Mouse (Mus musculus): Measurements from ENCODE around the gene Ect2l. TPM values are rescaled to one million over a fixed set of nuclear protein-coding genes. Genes with fewer than 3 reads are reported as not detected.

The Ect2l gene
- polyA plus RNA-seq, 1 experiment from 2014 or later, result 0.22 TPM

DNA sequence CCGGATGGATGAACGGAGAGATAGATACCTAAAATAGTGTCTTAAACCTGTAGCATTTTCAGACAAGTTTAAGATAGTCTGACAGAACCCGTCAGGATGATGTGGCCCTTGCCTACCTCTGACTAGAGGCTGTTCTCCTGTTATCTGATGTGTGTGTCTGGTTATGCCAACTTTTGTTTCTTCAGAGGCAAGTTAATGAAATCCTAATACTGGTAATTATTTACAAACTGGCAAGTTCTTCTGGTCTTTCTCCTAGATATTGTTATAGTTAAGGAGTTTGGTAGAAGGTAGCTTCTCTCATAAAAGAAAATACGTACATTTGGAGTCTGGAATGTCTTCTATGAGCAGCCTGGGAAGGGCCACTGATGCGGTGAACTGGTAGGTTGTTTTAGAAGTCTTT is 80.4 kb downstream of the Ect2l start:
- Histone ChIP-seq H3K4me2 (no peak overlapping the region), H3K9ac (ENCODE audit: low read length) (no peak overlapping the region), H3K4me3 (ENCODE audit: low read depth, low read length) (no peak overlapping the region), H3K27me3 (ENCODE audit: control insufficient read depth, insufficient read depth, low read length) (no peaks in the 10 kb centered on the region), H3K36me3 (ENCODE audit: control insufficient read depth, insufficient read depth, low read length) (no peaks in the 10 kb centered on the region), H3K9me3 (ENCODE audit: control insufficient read depth, low read length) (no peaks in the 10 kb centered on the region), H3K27ac (ENCODE audit: low read depth, low read length) (no peak overlapping the region), H3K4me1 (ENCODE audit: control insufficient read depth, insufficient read depth, low read length) (no peaks in the 10 kb centered on the region)
- no peak for DNase-seq (ENCODE audit: low spot score, missing footprints)
- WGBS, result 91% methylated on average over 5 of the region's 5 CpGs
- ATAC-seq (ENCODE audit: low FRiP score), result no peak

DNA sequence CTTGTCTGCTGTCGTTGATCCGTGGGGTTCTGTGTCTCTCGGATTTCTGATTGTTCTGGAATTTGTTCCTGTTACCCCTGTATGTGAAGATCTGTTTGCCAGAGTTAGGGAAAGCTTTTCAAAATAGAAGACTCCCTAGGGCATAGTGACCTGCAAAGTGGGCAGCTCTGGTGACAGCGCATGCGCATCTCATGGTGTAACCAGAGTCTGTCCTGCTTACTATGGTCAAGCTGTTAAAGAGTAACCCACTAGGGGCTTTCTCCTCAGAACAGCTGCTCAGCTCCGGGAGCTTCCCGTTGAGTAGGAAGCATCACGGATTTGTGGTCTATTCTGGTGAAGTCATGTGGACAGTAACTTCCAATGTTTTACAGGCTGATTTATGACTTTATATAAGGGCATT is 92.4 kb downstream of the Ect2l start:
- H3K27ac ChIP-seq (ENCODE audit: low read depth, low read length), result no peak overlapping the region
- ATAC-seq (ENCODE audit: low FRiP score) (no peak), DNase-seq (ENCODE audit: low spot score, missing footprints) (no peak)
- H3K4me2 ChIP-seq, result no peak overlapping the region
- H3K27me3 ChIP-seq (ENCODE audit: control insufficient read depth, insufficient read depth, low read length), result no peaks in the 10 kb centered on the region
- 90% methylated on average over 8 of the region's 8 CpGs for WGBS
- H3K36me3 ChIP-seq (ENCODE audit: control insufficient read depth, insufficient read depth, low read length), result peaks cover 18% of the 10 kb centered on the region
- H3K9me3 ChIP-seq (ENCODE audit: control insufficient read depth, low read length), result no peaks in the 10 kb centered on the region
- H3K4me1 ChIP-seq (ENCODE audit: control insufficient read depth, insufficient read depth, low read length), result no peaks in the 10 kb centered on the region
- H3K9ac ChIP-seq (ENCODE audit: low read length), result no peak overlapping the region
- no peak overlapping the region for H3K4me3 ChIP-seq (ENCODE audit: low read depth, low read length)

DNA sequence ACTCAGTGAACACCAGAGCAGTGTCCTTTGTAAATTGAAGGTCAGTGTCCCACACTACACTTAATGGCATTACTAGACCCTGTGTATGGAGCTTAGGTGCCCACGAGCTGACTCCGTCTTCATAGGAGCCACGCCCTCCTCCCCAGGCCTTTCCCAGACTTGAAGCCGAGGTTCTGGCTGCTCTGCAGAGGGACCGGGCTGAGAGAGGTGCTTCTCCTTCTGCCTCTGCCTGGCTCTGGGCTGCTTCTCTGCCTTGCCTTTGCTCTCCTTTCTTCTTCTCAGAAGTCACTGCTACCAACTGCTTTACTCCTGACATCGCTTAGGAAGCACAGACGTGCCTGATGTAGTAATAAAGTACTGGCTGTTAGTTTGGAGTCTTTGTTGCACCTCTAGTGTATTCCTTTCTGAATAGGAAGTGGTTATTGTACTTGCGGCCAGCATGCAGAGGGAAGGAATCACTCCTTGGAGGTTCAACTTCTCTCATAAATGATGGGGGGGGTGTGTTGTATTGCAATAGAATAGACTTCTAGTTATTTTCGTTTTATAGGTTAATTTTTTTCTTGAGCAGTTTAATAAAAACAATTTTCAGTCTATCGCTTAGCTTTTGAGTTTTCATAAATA is 97.1 kb downstream of the Ect2l start:
- Histone ChIP-seq H3K9ac (ENCODE audit: low read length) (no peak overlapping the region), H3K27me3 (ENCODE audit: control insufficient read depth, insufficient read depth, low read length) (no peaks in the 10 kb centered on the region), H3K9me3 (ENCODE audit: control insufficient read depth, low read length) (no peaks in the 10 kb centered on the region), H3K4me3 (ENCODE audit: low read depth, low read length) (no peak overlapping the region), H3K36me3 (ENCODE audit: control insufficient read depth, insufficient read depth, low read length) (no peaks in the 10 kb centered on the region), H3K27ac (ENCODE audit: low read depth, low read length) (no peak overlapping the region), H3K4me1 (ENCODE audit: control insufficient read depth, insufficient read depth, low read length) (no peaks in the 10 kb centered on the region), H3K4me2 (no peak overlapping the region)
- 86% methylated on average over 10 of the region's 10 CpGs for WGBS
- no peak for ATAC-seq (ENCODE audit: low FRiP score)
- DNase-seq (ENCODE audit: low spot score, missing footprints), result no peak

DNA sequence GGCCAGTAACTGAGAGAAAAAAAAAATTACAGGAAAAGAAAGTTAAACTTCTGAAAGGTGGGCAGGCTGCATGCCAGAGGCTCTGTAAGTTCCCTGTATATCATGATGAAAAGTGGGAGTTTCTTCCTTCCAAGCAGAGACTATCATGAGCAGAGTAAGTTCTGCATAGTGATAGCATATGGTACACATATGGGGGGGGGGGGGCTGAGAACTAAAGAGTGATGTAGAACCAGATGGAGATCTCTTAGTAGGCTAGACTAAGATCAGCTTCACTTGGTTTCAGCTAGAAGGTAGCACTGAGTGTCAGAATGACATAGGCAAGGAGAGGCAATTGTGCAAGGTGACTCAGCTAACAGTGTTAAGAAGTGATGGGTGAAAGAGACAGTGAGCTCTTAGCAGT is 99.8 kb downstream of the Ect2l start:
- no peak for DNase-seq (ENCODE audit: low spot score, missing footprints)
- no peak for ATAC-seq (ENCODE audit: low FRiP score)
- H3K9ac ChIP-seq (ENCODE audit: low read length), result no peak overlapping the region
- H3K4me2 ChIP-seq, result no peak overlapping the region
- H3K27ac ChIP-seq (ENCODE audit: low read depth, low read length), result no peak overlapping the region
- H3K9me3 ChIP-seq (ENCODE audit: control insufficient read depth, low read length), result no peaks in the 10 kb centered on the region
- H3K4me1 ChIP-seq (ENCODE audit: control insufficient read depth, insufficient read depth, low read length), result no peaks in the 10 kb centered on the region
- H3K36me3 ChIP-seq (ENCODE audit: control insufficient read depth, insufficient read depth, low read length), result no peaks in the 10 kb centered on the region
- no peaks in the 10 kb centered on the region for H3K27me3 ChIP-seq (ENCODE audit: control insufficient read depth, insufficient read depth, low read length)
- H3K4me3 ChIP-seq (ENCODE audit: low read depth, low read length), result no peak overlapping the region

DNA sequence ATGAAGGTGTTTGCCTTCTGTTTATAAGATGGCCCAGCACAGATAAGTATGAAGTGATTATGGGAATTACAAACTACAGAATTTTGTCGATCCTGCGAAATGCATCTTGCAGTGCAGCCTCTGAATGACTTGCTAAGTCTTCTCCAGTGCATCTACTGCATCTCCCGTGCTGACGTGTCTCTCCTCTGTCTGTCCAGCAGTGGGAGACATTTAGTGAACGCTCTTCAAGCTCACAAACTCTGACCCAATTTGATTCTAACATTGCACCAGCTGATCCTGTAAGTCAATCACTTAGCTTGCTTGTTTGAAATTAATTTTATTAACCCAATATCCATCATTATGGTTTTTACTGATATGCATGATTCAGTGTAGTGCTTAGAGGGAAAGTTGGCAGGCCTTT is 103.2 kb downstream of the Ect2l start:
- H3K4me1 ChIP-seq (ENCODE audit: control insufficient read depth, insufficient read depth, low read length), result no peaks in the 10 kb centered on the region
- no peak overlapping the region for H3K27ac ChIP-seq (ENCODE audit: low read depth, low read length)
- ATAC-seq (ENCODE audit: low FRiP score) (no peak), DNase-seq (ENCODE audit: low spot score, missing footprints) (no peak)
- H3K36me3 ChIP-seq (ENCODE audit: control insufficient read depth, insufficient read depth, low read length), result no peaks in the 10 kb centered on the region
- no peak overlapping the region for H3K4me2 ChIP-seq
- H3K4me3 ChIP-seq (ENCODE audit: low read depth, low read length), result no peak overlapping the region
- no peaks in the 10 kb centered on the region for H3K9me3 ChIP-seq (ENCODE audit: control insufficient read depth, low read length)
- 79% methylated on average over 5 of the region's 5 CpGs for WGBS
- H3K27me3 ChIP-seq (ENCODE audit: control insufficient read depth, insufficient read depth, low read length), result no peaks in the 10 kb centered on the region
- H3K9ac ChIP-seq (ENCODE audit: low read length), result no peak overlapping the region

DNA sequence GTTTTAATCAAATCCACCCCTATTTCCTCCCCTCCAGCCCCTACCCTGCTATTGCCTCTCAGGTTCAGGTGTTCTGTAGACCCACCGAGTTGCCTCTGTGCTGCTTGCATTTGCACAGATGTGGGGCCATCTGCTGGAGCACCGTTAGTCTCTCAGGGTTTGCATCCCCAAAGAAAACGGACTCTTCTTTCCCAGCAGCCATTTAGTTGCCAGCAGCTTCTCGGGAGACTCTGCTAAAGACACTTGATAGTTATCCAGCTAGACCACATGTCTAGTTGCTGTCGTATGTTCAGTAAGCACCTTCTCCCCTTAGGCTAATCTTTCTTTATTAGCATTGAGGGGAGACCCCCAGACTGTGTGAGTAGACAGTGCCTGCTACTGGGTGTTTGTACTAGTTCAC is 108.5 kb downstream of the Ect2l start:
- H3K4me1 ChIP-seq (ENCODE audit: control insufficient read depth, insufficient read depth, low read length), result no peaks in the 10 kb centered on the region
- no peaks in the 10 kb centered on the region for H3K36me3 ChIP-seq (ENCODE audit: control insufficient read depth, insufficient read depth, low read length)
- 73% methylated on average over 5 of the region's 5 CpGs for WGBS
- no peaks in the 10 kb centered on the region for H3K27me3 ChIP-seq (ENCODE audit: control insufficient read depth, insufficient read depth, low read length)
- no peak overlapping the region for H3K27ac ChIP-seq (ENCODE audit: low read depth, low read length)
- H3K9me3 ChIP-seq (ENCODE audit: control insufficient read depth, low read length), result no peaks in the 10 kb centered on the region
- ATAC-seq (ENCODE audit: low FRiP score) (no peak), DNase-seq (ENCODE audit: low spot score, missing footprints) (no peak)
- no peak overlapping the region for H3K9ac ChIP-seq (ENCODE audit: low read length)
- no peak overlapping the region for H3K4me3 ChIP-seq (ENCODE audit: low read depth, low read length)
- no peak overlapping the region for H3K4me2 ChIP-seq

DNA sequence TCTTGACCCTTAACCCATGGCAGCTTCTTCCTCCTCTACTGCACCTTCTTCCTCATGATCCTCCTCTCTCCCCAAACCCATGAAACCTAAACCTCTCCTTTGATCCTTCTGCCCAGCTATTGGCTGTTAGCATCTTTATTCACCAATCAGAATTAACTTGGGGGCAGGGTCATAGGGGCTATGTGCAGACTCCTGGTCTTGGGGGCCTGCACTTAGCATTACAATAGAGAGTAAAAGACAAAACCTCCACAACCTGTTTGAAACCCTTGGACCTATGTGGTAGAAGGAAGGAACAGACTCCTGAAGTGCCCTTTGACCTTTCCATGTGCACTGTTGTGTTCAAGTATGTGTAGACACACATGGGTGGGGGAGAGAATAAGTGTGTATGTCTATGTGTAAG is 120.0 kb downstream of the Ect2l start:
- no peak for ATAC-seq (ENCODE audit: low FRiP score)
- no peaks in the 10 kb centered on the region; the same call in 1 of the 2 replicates for H3K36me3 ChIP-seq (ENCODE audit: control insufficient read depth, insufficient read depth, low read length)
- no peaks in the 10 kb centered on the region; the same call in 1 of the 2 replicates for H3K9me3 ChIP-seq (ENCODE audit: control insufficient read depth, low read length)
- H3K4me2 ChIP-seq, result no peak overlapping the region
- no peak overlapping the region for H3K9ac ChIP-seq (ENCODE audit: low read length)
- H3K27me3 ChIP-seq (ENCODE audit: control insufficient read depth, insufficient read depth, low read length), result no peaks in the 10 kb centered on the region
- H3K4me1 ChIP-seq (ENCODE audit: control insufficient read depth, insufficient read depth, low read length), result no peaks in the 10 kb centered on the region
- H3K4me3 ChIP-seq (ENCODE audit: low read depth, low read length), result no peak overlapping the region
- no peak for DNase-seq (ENCODE audit: low spot score, missing footprints)
- no peak overlapping the region for H3K27ac ChIP-seq (ENCODE audit: low read depth, low read length)

DNA sequence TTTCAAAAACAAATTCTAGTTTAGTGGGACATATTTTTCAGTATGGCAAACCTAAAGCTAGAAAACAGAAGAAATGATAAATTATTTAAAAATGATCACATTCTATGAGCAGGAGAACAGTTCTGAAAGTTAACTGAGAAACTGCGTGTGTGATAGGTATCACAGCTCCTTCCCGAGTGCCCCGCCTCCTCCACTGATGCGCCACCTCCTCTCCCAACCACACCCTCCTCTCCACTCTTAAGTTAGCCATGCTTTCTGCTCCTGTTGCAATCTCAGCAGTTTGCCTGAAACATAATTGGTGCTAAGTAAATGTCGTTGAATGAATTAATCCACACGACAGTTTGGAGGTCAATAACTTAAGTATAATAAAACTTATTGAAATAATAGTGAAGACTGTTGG is 127.9 kb downstream of the Ect2l start:
- H3K27ac ChIP-seq (ENCODE audit: low read depth, low read length), result no peak overlapping the region
- ATAC-seq (ENCODE audit: low FRiP score) (no peak), DNase-seq (ENCODE audit: low spot score, missing footprints) (no peak)
- H3K27me3 ChIP-seq (ENCODE audit: control insufficient read depth, insufficient read depth, low read length), result no peaks in the 10 kb centered on the region
- WGBS, result 97% methylated on average over 6 of the region's 6 CpGs
- no peak overlapping the region for H3K4me2 ChIP-seq
- no peak overlapping the region for H3K4me3 ChIP-seq (ENCODE audit: low read depth, low read length)
- H3K4me1 ChIP-seq (ENCODE audit: control insufficient read depth, insufficient read depth, low read length), result no peaks in the 10 kb centered on the region
- no peak overlapping the region for H3K9ac ChIP-seq (ENCODE audit: low read length)
- H3K36me3 ChIP-seq (ENCODE audit: control insufficient read depth, insufficient read depth, low read length), result 0 out of 2 replicates have a peak, but pooled peaks cover 2% of the 10 kb centered on the region
- H3K9me3 ChIP-seq (ENCODE audit: control insufficient read depth, low read length), result no peaks in the 10 kb centered on the region; the same call in 1 of the 2 replicates

DNA sequence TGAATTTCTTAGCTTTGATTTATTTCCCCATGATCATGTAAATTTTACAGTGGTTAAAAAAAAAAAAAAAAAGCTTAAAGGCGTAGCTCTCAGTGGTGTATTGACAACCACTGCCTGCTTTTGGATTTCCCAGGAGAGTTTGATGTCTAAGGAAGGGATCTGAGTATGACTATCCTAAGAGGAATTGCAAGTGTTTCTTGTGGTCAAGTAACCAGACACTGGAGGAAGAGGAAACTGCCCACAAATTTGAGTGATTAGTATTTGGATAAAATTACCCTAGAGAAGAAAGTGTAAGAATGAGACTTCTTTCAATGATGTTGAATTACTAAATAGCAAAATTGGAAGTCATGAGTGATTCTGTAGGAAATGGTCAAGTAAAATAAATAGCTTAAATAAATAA is 129.2 kb downstream of the Ect2l start:
- 84% methylated on average over 1 of the region's 1 CpGs for WGBS
- no peak overlapping the region for H3K9ac ChIP-seq (ENCODE audit: low read length)

More for the DNA sequence above, 129.2 kb downstream of the Ect2l start:
- DNase-seq (ENCODE audit: low spot score, missing footprints), result no peak
- Histone ChIP-seq H3K27me3 (ENCODE audit: control insufficient read depth, insufficient read depth, low read length) (no peaks in the 10 kb centered on the region), H3K27ac (ENCODE audit: low read depth, low read length) (no peak overlapping the region), H3K36me3 (ENCODE audit: control insufficient read depth, insufficient read depth, low read length) (0 out of 2 replicates have a peak, but pooled peaks cover 2% of the 10 kb centered on the region), H3K4me3 (ENCODE audit: low read depth, low read length) (no peak overlapping the region), H3K4me2 (no peak overlapping the region), H3K4me1 (ENCODE audit: control insufficient read depth, insufficient read depth, low read length) (no peaks in the 10 kb centered on the region), H3K9me3 (ENCODE audit: control insufficient read depth, low read length) (no peaks in the 10 kb centered on the region; the same call in 1 of the 2 replicates)
- ATAC-seq (ENCODE audit: low FRiP score), result no peak
